Mouse (Mus musculus) MN1 (cell line): ENCODE measurements around the gene 2310011J03Rik.

Experiments used
- DNase-seq: peaks from one replicate; pipeline ENCODE4 v3.0.0-alpha.2; 2016; ENCODE audit warnings: low spot score

2310011J03Rik gene

DNA sequence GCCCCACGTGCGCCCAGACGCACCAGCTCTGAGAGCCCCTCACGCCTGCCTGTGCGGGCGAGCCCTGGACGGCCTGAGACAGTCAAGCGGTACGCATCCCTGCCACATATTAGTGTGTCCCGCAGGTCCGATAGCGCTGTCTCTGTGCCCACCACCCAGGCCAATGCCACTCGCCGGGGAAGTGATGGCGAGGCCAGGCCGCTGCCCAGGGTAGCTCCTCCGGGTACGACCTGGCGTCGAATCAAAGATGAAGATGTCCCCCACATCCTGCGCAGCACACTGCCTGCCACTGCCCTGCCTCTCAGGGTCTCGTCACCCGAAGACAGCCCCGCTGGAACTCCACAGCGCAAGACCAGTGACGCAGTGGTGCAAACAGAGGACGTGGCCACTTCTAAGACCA lies 5.0 kb downstream of the 2310011J03Rik start:
- no peak for DNase-seq

GRCm38 (mm10) chr10:80314494-80315001 lies 5.8 kb downstream of the 2310011J03Rik start:
- no peak for DNase-seq

GRCm38 (mm10) chr10:80313627-80314201 lies 6.6 kb downstream of the 2310011J03Rik start:
- DNase-seq = peak; percentile 68

GRCm38 (mm10) chr10:80312586-80313504 lies 7.5 kb downstream of the 2310011J03Rik start:
- DNase-seq = no peak

DNA sequence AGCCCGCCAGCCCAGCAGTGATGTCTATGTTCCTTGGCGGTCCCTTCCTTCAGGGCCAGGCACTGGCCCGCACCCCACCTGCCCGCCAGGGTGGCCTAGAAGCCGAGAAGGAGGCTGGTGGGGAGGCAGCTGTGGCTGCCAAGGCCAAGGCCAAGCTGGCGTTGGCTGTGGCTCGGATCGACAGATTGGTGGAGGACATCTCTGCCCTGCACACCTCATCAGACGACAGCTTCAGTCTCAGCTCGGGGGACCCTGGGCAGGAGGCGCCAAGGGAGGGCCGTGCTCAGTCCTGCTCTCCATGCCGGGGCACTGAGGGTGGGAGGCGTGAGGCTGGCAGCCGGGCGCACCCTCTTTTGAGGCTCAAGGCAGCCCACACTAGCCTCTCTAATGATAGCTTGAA lies 8.8 kb downstream of the 2310011J03Rik start:
- no peak for DNase-seq

- DNase-seq = no peak
Measured at GRCm38 (mm10) chr10:80304862-80305261, 15.5 kb downstream of the 2310011J03Rik start.

DNA sequence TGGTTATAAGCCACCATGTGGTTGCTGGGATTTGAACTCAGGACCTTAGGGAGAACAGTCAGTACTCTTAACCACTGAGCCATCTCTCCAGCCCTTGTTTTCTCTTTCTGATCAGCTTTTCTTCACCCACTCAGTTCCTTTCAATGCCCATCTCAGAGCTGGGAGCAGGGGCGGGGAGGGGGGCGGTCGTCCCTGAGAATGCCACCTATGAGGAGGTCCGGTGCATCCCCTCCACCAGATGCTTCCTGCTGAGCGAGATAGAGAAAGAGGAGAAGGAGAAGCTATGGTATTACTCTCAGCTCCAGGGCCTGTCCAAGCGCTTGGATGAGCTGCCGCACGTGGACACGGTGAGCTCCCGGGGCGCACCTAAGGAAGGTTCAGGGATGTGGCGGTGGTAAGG lies 15.9 kb downstream of the 2310011J03Rik start:
- DNase-seq = no peak

- peak; percentile 90 for DNase-seq
Measured at GRCm38 (mm10) chr10:80302471-80302881, 17.9 kb downstream of the 2310011J03Rik start.

DNA sequence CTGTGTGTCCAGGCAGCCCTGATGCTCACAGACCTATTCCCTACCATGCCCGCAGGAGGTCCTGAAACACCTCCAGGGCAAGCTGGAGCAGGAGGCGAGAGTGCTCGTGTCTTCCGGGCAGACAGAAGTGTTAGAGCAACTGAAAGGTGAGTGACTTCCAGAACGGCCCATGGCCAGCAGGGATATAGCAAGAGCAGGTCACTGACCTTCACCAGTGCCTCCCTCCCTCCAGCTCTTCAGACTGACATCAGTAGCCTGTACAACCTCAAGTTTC lies 18.3 kb downstream of the 2310011J03Rik start:
- DNase-seq = no peak

DNA sequence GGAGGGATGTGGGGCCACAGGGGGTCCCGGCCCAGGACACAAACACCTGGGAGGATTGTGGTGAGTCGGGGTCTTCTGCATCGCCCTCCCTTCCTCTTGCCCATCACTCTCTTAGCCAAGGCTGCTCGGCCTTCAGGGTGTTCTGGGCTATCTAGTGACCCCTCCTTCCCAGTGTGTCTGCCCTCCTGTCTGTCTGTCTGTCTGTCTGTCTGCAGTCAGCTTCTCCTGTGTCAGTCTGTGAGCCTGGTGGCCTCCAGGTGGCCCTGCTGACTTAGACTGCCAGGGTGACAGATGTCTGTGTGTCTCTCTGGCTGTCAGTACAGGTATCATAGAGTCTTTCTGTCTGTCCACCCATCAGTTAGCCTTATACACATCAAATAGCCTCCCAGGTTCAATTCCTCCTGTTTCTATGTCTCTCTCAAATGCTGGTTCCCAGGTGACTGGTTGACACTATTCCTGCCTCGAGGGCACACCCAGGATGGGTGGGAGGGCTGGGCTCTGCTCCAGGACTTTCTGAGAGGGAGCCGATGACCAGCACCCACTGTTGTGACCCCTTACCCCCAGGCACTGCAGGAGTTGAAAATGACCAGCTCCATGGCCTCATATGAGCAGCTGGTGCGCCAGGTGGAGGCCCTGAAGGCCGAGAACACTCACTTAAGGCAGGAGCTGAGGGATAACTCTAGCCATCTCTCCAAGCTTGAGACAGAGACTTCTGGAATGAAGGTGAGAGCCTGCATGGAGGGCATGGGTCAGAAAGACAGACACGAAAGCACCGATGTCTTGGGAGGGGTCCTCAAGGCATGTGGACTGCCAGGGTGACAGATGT lies 18.9 kb downstream of the 2310011J03Rik start:
- no peak for DNase-seq

GRCm38 (mm10) chr10:80300672-80301181 lies 19.6 kb downstream of the 2310011J03Rik start:
- no peak for DNase-seq

GRCm38 (mm10) chr10:80299824-80300223 lies 20.5 kb downstream of the 2310011J03Rik start:
- DNase-seq = no peak

DNA sequence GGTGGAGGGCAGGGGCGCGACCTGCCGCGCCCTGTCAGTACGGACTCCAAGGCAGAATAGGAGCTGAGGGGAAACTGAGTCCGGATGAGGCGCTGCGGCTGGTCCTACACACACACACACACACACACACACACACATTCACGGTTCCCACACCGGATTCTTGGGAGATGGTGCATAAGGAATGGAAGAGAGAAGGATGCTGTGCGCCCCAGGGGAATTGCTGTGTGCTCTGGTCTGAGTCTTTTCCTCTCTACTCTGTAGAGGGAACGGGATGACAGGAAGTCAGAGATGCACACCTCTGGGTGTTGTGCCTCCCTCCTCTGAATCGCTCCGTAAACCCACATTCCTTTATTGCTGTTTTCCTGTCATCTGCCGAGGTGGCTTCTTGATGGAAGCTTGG lies 21.0 kb downstream of the 2310011J03Rik start:
- DNase-seq = peak; percentile 66

DNA sequence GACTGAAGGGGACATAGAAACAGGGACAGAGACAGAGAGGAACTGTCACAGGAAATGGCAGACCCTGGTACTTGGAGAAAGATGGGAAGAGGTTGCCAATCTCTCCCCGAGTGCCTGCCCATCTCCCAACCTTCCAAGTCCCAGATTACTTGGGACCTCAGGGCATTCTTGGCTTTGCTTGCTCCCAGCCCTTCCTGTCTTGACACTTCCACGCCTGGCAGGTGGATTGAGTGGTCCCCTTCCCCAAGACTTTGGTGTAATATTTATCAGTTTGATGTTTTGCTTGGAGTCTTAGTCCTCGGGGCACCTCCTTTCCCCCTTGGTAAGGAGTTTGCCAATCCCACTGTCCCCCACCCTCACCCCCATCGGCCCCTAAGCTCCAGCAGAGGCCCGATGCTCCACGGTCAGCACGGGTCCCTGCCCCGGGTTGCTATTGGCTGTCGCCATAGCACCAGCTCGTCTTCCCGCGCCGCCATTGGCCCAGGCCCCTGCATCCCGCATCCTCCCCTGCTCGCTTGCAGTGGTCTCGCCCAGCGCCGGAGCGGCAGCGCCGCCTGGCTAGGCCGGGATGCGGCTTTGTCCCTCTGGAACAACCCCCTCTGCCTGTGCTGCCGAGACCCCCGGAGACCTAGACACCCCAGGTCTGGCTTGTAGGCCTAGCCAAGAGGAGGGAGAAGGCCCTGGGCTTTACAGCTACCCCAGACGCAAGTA lies 21.6 kb downstream of the 2310011J03Rik start:
- peak; percentile 92 for DNase-seq

- peak; percentile 47 for DNase-seq
Measured at GRCm38 (mm10) chr10:80297526-80298133, 22.7 kb downstream of the 2310011J03Rik start.

- DNase-seq = no peak
Measured at GRCm38 (mm10) chr10:80296824-80297223, 23.5 kb downstream of the 2310011J03Rik start.

- peak; percentile 74 for DNase-seq
Measured at GRCm38 (mm10) chr10:80295618-80296425, 24.5 kb downstream of the 2310011J03Rik start, which contains the start of gene Apc2. Gene Apc2 (plus strand): TSS chr10:80295977.

- no peak for DNase-seq
Measured at GRCm38 (mm10) chr10:80294788-80295303, 25.5 kb downstream of the 2310011J03Rik start.

GRCm38 (mm10) chr10:80294311-80294710 lies 26.0 kb downstream of the 2310011J03Rik start:
- peak; percentile 47 for DNase-seq

DNA sequence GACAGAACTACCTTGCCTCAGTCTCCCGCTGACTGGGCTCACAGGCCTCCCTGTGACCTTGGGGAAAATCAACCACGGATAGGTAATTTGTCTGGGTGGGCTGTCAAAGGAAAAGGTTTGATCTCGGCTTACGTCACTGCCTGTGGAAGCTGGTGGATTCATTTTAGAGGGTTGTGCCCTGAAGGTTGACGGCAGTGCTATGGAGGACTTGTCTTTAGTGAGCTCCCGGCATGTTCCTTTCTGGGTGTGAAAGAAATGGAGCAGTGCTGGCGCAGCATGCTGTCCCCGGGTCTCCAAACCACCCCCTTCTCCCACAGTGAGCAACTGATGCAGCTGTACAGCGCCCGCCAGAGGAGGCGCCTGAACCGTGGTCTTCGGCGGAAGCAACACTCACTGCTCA lies 27.0 kb downstream of the 2310011J03Rik start:
- peak; percentile 49 for DNase-seq
